Mouse (Mus musculus) kidney, adult 2 months (tissue): ENCODE measurements around the gene Primpol. TPM values are rescaled to one million over a fixed set of nuclear protein-coding genes. Genes with fewer than 3 reads are reported as not detected.

Experiments used
- DNase-seq: peaks from one replicate; pipeline ENCODE4 v3.0.0; 2021
- H3K27ac ChIP-seq: fragments of 200-500 bp; 2 replicates; pipeline ENCODE4 v1.5.1; 2012; ENCODE audit warnings: low read depth, low read length, control low read depth, inconsistent platforms; ENCODE audit not compliant: insufficient read depth
- H3K27me3 ChIP-seq: fragments of 200-500 bp; replicated peaks from 2 replicates; pipeline ENCODE4 v1.6.1; 2012; ENCODE audit warnings: mild to moderate bottlenecking, moderate library complexity, low read length, inconsistent platforms; ENCODE audit not compliant: control insufficient read depth, insufficient read depth
- H3K36me3 ChIP-seq: fragments of 200-500 bp; 2 replicates; pipeline ENCODE4 v1.6.1; 2012; ENCODE audit warnings: mild to moderate bottlenecking, moderate library complexity, low read length, inconsistent platforms; ENCODE audit not compliant: control insufficient read depth, insufficient read depth
- H3K4me1 ChIP-seq: fragments of 200-500 bp; 2 replicates; pipeline ENCODE4 v1.6.1; 2011; ENCODE audit warnings: low read length; ENCODE audit not compliant: control insufficient read depth, insufficient read depth
- H3K4me3 ChIP-seq: fragments of 200-500 bp; 2 replicates; pipeline ENCODE4 v1.5.1; 2011; ENCODE audit warnings: mild to moderate bottlenecking, low read depth, low read length, control low read depth; ENCODE audit not compliant: insufficient read depth
- CTCF ChIP-seq: fragments of 200-500 bp; conservative IDR thresholded peaks from 2 replicates; pipeline ENCODE4 v1.5.1; 2011; ENCODE audit warnings: low read depth, mild to moderate bottlenecking, control low read depth, low read length, moderate library complexity, mixed read lengths; ENCODE audit not compliant: insufficient read depth, insufficient read length
- POLR2A ChIP-seq: fragments of 200-500 bp; IDR thresholded peaks from one replicate; pipeline ENCODE4 v1.6.1; 2011; ENCODE audit warnings: low read depth, low read length, control low read depth
- WGBS: fragments of 180-500 bp; shearing (Covaris S2); methylation state at CpG from one replicate; pipeline ENCODE4 v1.1.7; 2018; 5-methylcytosine and 5-hydroxymethylcytosine counted together
- polyA plus RNA-seq: library from polyadenylated mRNA; depleted of rRNA; stranded (reverse); fragments of >200 nt; gene quantifications from 2 replicates; pipeline ENCODE4 v1.2.3, GENCODE M21; 2012; rRNA removed

Gene Primpol
- polyA plus RNA-seq, 1 experiment, result 1.4 TPM

DNA sequence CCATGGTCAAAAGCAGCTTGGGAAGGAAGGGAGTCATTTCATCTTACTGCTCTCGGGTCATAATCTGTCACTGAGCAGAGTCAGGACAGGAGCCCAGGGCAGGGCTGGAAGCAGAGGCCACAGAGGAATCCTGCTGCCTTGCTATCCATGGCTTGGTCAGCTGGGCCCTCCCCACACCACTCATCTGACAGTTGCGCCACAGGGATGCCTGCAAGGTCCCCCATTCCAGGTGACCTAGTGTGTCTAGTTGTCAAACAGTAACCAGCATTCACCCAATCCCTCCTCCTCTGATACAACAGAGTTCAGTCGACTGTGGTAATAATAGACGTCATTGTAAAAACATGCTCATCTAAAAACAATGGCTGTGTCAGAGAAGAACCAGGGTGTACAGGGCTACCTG is 87.5 kb downstream of the Primpol start:
- H3K27me3 ChIP-seq, result no peaks in the 10 kb centered on the region
- TF ChIP-seq POLR2A (no peak), CTCF (no peak)
- H3K4me1 ChIP-seq, result peaks cover 2% of the 10 kb centered on the region; the same call in 1 of the 2 replicates
- DNase-seq, result peak; percentile 66
- no peak overlapping the region for H3K27ac ChIP-seq
- H3K36me3 ChIP-seq, result peaks cover 6% of the 10 kb centered on the region
- H3K4me3 ChIP-seq, result no peak overlapping the region
- WGBS, result 44% methylated on average over 4 of the region's 4 CpGs

DNA sequence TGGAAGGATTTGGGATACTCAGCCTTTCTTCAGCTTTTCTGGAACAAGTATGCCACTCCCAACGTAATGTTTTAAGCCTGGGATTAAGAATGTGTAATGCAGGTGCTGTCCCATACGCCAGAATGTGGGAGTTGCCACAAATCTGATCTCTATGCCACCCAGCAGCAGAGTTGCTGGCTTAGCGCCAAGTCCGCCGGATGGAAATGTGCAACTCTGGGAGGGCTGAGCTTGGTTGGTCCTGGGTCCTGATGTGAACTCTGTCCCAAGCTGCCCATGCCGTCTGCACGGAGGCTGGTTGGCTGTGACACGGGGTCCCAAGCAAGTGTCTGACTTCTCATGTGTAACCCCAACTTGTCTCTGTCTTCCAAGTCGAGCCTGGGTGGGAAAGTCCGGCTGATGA is 90.2 kb downstream of the Primpol start:
- no peaks in the 10 kb centered on the region for H3K27me3 ChIP-seq
- H3K27ac ChIP-seq, result no peak overlapping the region
- no peak overlapping the region for H3K4me3 ChIP-seq
- TF ChIP-seq POLR2A, result no peak
- no peak for TF ChIP-seq CTCF
- H3K36me3 ChIP-seq, result peaks cover 5% of the 10 kb centered on the region
- 39% methylated on average over 10 of the region's 10 CpGs for WGBS
- peaks cover 2% of the 10 kb centered on the region; the same call in 1 of the 2 replicates for H3K4me1 ChIP-seq
- DNase-seq, result peak; percentile 32

DNA sequence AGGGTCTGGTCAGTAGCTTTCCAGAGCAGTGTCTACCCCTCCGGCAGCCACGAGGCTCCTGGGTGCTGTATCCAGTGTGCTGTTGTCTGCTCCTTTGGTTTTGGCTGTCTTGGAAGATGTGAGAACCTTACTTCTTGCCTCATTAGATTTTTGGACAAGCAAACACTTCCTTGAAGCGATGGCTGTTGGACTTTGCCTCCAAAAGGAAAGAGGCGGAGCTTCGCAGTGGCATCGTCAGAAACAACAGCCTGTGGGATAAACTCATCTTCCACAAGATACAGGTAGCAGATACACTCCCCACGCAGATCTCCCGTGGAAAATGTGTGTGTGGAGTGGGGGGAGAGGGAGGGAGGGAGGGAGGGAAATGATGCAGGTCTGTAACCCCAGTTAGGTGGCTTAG is 90.9 kb downstream of the Primpol start:
- Histone ChIP-seq H3K27me3 (no peaks in the 10 kb centered on the region), H3K4me1 (peaks cover 2% of the 10 kb centered on the region; the same call in 1 of the 2 replicates), H3K36me3 (peaks cover 5% of the 10 kb centered on the region; the same call in 1 of the 2 replicates), H3K27ac (no peak overlapping the region), H3K4me3 (no peak overlapping the region)
- TF ChIP-seq CTCF (no peak), POLR2A (no peak)
- WGBS, result 62% methylated on average over 8 of the region's 8 CpGs
- peak; percentile 80 for DNase-seq

Other genes with a start within 250 kb of the Primpol start
- gene Acsl1, start 146.2 kb downstream of the Primpol start, polyA plus RNA-seq, result 206 and 212 TPM in 2 replicates
- 0.33 and 0.67 TPM in 2 replicates for gene Cenpu, start 65.2 kb downstream of the Primpol start, polyA plus RNA-seq
- gene Casp3, start 79 bp upstream of the Primpol start, polyA plus RNA-seq, result 7.1 and 9.2 TPM in 2 replicates
- gene Irf2, start 122.5 kb upstream of the Primpol start, polyA plus RNA-seq, result 9.2 and 12.6 TPM in 2 replicates